Mouse (Mus musculus) T-helper 2 cell (primary cell): ENCODE measurements at regions not wholly inside any gene's neighbourhood (a gene's known extent, or its start where the extent isn't known, plus 50 kb on each side); places are given as distances from the start of the nearest gene placed in this dataset.

Experiments
- in situ Hi-C: fragments of 300-600 bp; cut with MboI, MseI; formaldehyde crosslinking; loops from one replicate; pipeline ENCODE4 v1.15.1; 2025; ENCODE audit warnings: high pct_unique_total_duplicates

GRCm38 (mm10) chr10:46905337-46905736, 1327.7 kb downstream of the Hace1 start:
- in situ Hi-C loops: no loop called here

- in situ Hi-C loops: no loop called here
Observed at GRCm38 (mm10) chr10:46922527-46923200, 1345.0 kb downstream of the Hace1 start.

GRCm38 (mm10) chr10:46934311-46934710, 1356.7 kb downstream of the Hace1 start:
- in situ Hi-C loops: no loop called here

- in situ Hi-C loops: no loop called here
Observed at GRCm38 (mm10) chr10:46936248-46936970, 1358.8 kb downstream of the Hace1 start.

GRCm38 (mm10) chr10:46939338-46939737, 1361.7 kb downstream of the Hace1 start:
- in situ Hi-C loops: no loop called here

GRCm38 (mm10) chr10:46939819-46940218, 1362.2 kb downstream of the Hace1 start:
- in situ Hi-C loops: no loop called here

- in situ Hi-C loops: no loop called here
Observed at GRCm38 (mm10) chr10:46952940-46953339, 1375.3 kb downstream of the Hace1 start.

GRCm38 (mm10) chr10:46954701-46955100, 1377.1 kb downstream of the Hace1 start:
- in situ Hi-C loops: no loop called here

- in situ Hi-C loops: no loop called here
Observed at GRCm38 (mm10) chr10:46980410-46980809, 1402.8 kb downstream of the Hace1 start.

- in situ Hi-C loops: no loop called here
Observed at GRCm38 (mm10) chr10:46999701-47000100, 1422.1 kb downstream of the Hace1 start.

- in situ Hi-C loops: no loop called here
Observed at GRCm38 (mm10) chr10:47028765-47029164, 1451.1 kb downstream of the Hace1 start.

GRCm38 (mm10) chr10:47054672-47055071, 1477.0 kb downstream of the Hace1 start:
- in situ Hi-C loops: no loop called here

GRCm38 (mm10) chr10:47102551-47102950, 1524.9 kb downstream of the Hace1 start:
- in situ Hi-C loops: loop anchor here (10.0 kb wide), 1 partner anchor 1492 kb away; no protein-coding TSS in a partner anchor
